Mouse (Mus musculus): ENCODE measurements at regions not wholly inside any gene's neighbourhood (a gene's known extent, or its start where the extent isn't known, plus 50 kb on each side); places are given as distances from the start of the nearest gene placed in this dataset.

- no peak overlapping the region for H3K4me3 ChIP-seq
- H3K27ac ChIP-seq (replicated peaks): no peak overlapping the region
- 92% methylated on average over 5 of the region's 5 CpGs for WGBS
- H3K9me3 ChIP-seq: no peaks in the 10 kb centered on the region
- no peaks in the 10 kb centered on the region for H3K36me3 ChIP-seq (replicated peaks)
- peaks cover 19% of the 10 kb centered on the region for H3K4me1 ChIP-seq
- no peak for DNase-seq (ENCODE audit: low spot score)
- H3K27me3 ChIP-seq (replicated peaks; ENCODE audit: low read depth, poor library complexity, severe bottlenecking): no peaks in the 10 kb centered on the region
Observed at GRCm38 (mm10) chr6:126588761-126589160, 53.5 kb upstream of the Kcna5 start.

GRCm38 (mm10) chr6:126587476-126587875, 52.3 kb upstream of the Kcna5 start:
- DNase-seq (ENCODE audit: low spot score): peak; percentile 30
- no peaks in the 10 kb centered on the region for H3K27me3 ChIP-seq (replicated peaks; ENCODE audit: low read depth, poor library complexity, severe bottlenecking)
- no peaks in the 10 kb centered on the region for H3K36me3 ChIP-seq (replicated peaks)
- no peak overlapping the region; the same call in 1 of the 2 replicates for H3K27ac ChIP-seq (replicated peaks)
- H3K4me1 ChIP-seq: peaks cover 19% of the 10 kb centered on the region
- WGBS: 80% methylated on average over 1 of the region's 1 CpGs
- no peak overlapping the region for H3K4me3 ChIP-seq
- H3K9me3 ChIP-seq: no peaks in the 10 kb centered on the region

- DNase-seq (ENCODE audit: low spot score): no peak
- Histone ChIP-seq H3K27ac (replicated peaks) (no peak overlapping the region), H3K27me3 (replicated peaks; ENCODE audit: low read depth, poor library complexity, severe bottlenecking) (no peaks in the 10 kb centered on the region), H3K4me1 (peaks cover 19% of the 10 kb centered on the region), H3K36me3 (replicated peaks) (no peaks in the 10 kb centered on the region), H3K4me3 (no peak overlapping the region), H3K9me3 (no peaks in the 10 kb centered on the region)
- WGBS: 66% methylated on average over 7 of the region's 7 CpGs
Observed at GRCm38 (mm10) chr6:126585813-126586212, 50.6 kb upstream of the Kcna5 start.

Measured in embryonic facial prominence, embryonic 10.5 days (tissue).